Mouse (Mus musculus): ENCODE measurements at regions not wholly inside any gene's neighbourhood (a gene's known extent, or its start where the extent isn't known, plus 50 kb on each side); places are given as distances from the start of the nearest gene placed in this dataset.

- no peak for DNase-seq (ENCODE audit: extremely low read depth, insufficient read length, low spot score)
These were observed 518.3 kb upstream of the Nr2f1 start for GRCm38 (mm10) chr13:78717686-78718431.

- DNase-seq (ENCODE audit: extremely low read depth, insufficient read length, low spot score), result no peak
These were observed 517.6 kb upstream of the Nr2f1 start for GRCm38 (mm10) chr13:78717159-78717558.

- peak; percentile 28 for DNase-seq (ENCODE audit: extremely low read depth, insufficient read length, low spot score)
These were observed 505.1 kb upstream of the Nr2f1 start for GRCm38 (mm10) chr13:78704693-78705092.

GRCm38 (mm10) chr13:78697814-78698519 lies 498.4 kb upstream of the Nr2f1 start:
- DNase-seq (ENCODE audit: extremely low read depth, insufficient read length, low spot score), result no peak

GRCm38 (mm10) chr13:78679255-78679895 lies 479.8 kb upstream of the Nr2f1 start:
- DNase-seq (ENCODE audit: extremely low read depth, insufficient read length, low spot score), result peak; percentile 56

GRCm38 (mm10) chr13:78678241-78678640 lies 478.7 kb upstream of the Nr2f1 start:
- no peak for DNase-seq (ENCODE audit: extremely low read depth, insufficient read length, low spot score)

GRCm38 (mm10) chr13:78658285-78658684 lies 458.7 kb upstream of the Nr2f1 start:
- no peak for DNase-seq (ENCODE audit: extremely low read depth, insufficient read length, low spot score)

- DNase-seq (ENCODE audit: extremely low read depth, insufficient read length, low spot score), result no peak
These were observed 457.2 kb upstream of the Nr2f1 start for GRCm38 (mm10) chr13:78656766-78657165.

GRCm38 (mm10) chr13:78656196-78656595 lies 456.6 kb upstream of the Nr2f1 start:
- DNase-seq (ENCODE audit: extremely low read depth, insufficient read length, low spot score), result no peak

GRCm38 (mm10) chr13:78650824-78651223 lies 451.3 kb upstream of the Nr2f1 start:
- no peak for DNase-seq (ENCODE audit: extremely low read depth, insufficient read length, low spot score)

GRCm38 (mm10) chr13:78644556-78644955 lies 445.0 kb upstream of the Nr2f1 start:
- DNase-seq (ENCODE audit: extremely low read depth, insufficient read length, low spot score), result no peak

- no peak for DNase-seq (ENCODE audit: extremely low read depth, insufficient read length, low spot score)
These were observed 443.5 kb upstream of the Nr2f1 start for GRCm38 (mm10) chr13:78643023-78643422.

- no peak for DNase-seq (ENCODE audit: extremely low read depth, insufficient read length, low spot score)
These were observed 442.8 kb upstream of the Nr2f1 start for GRCm38 (mm10) chr13:78642443-78642729.

- no peak for DNase-seq (ENCODE audit: extremely low read depth, insufficient read length, low spot score)
These were observed 442.3 kb upstream of the Nr2f1 start for GRCm38 (mm10) chr13:78641687-78642442.

- DNase-seq (ENCODE audit: extremely low read depth, insufficient read length, low spot score), result no peak
These were observed 440.8 kb upstream of the Nr2f1 start for GRCm38 (mm10) chr13:78640340-78640739.

GRCm38 (mm10) chr13:78638462-78638861 lies 438.9 kb upstream of the Nr2f1 start:
- DNase-seq (ENCODE audit: extremely low read depth, insufficient read length, low spot score), result no peak

GRCm38 (mm10) chr13:78631609-78632008 lies 432.1 kb upstream of the Nr2f1 start:
- DNase-seq (ENCODE audit: extremely low read depth, insufficient read length, low spot score), result no peak

GRCm38 (mm10) chr13:78629041-78629727 lies 429.6 kb upstream of the Nr2f1 start:
- DNase-seq (ENCODE audit: extremely low read depth, insufficient read length, low spot score), result no peak

GRCm38 (mm10) chr13:78623652-78624051 lies 424.1 kb upstream of the Nr2f1 start:
- no peak for DNase-seq (ENCODE audit: extremely low read depth, insufficient read length, low spot score)

GRCm38 (mm10) chr13:78602861-78603211 lies 403.3 kb upstream of the Nr2f1 start:
- DNase-seq (ENCODE audit: extremely low read depth, insufficient read length, low spot score), result no peak

All from 3134 (cell line).